Mouse (Mus musculus) embryonic fibroblast, embryonic 13.5 days (primary cell): ENCODE data around the gene Gm960.

Experiments used
- CTCF ChIP-seq: IDR thresholded peaks from 2 replicates; pipeline ENCODE4 v1.5.1; 2011; ENCODE audit warnings: mild to moderate bottlenecking, control low read depth, low read length, moderate library complexity, borderline replicate concordance; ENCODE audit not compliant: insufficient read depth
- POLR2A ChIP-seq: IDR thresholded peaks from 2 replicates; pipeline ENCODE4 v1.6.1; 2011; ENCODE audit warnings: low read depth, mild to moderate bottlenecking, control low read depth, low read length, moderate library complexity

DNA sequence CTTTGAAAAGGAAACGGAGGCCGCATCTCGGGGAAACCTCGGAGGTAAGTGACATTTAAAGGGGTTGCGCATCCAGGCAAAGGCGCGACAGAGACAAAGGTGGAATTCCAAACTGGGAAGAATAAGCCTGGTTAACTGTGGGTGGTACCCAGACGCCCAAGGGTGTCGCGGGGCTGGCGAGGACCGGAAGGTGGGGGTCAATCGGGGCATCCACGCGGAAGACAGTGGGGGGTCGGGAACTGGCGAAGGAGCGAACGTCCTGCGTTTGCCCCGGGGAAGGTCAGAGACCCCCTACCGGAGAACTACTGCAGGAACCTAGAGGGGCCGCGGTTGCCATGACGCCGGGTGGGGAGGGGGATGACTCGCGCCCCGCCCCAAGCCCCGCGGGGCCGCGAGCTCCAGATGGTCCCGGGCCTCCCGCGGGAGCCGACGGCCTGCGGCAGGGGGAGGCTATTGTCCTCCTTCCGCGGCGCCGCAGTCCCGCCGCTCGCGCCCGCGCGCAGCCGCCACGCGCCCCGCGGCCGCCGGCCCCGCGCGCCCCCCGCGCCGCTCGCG, 13.2 kb upstream of the Gm960 start:
- TF ChIP-seq CTCF = no peak
- TF ChIP-seq POLR2A = no peak
